Mouse (Mus musculus) left cerebral cortex, postnatal 25 days (tissue): ENCODE data around the gene Retreg2. TPM values are rescaled to one million over a fixed set of nuclear protein-coding genes. Genes with fewer than 3 reads are reported as not detected.

Experiments used
- DNase-seq, 2 experiments: peaks; one replicate each; pipeline ENCODE4 v3.0.0; 2022; ENCODE audit warnings: low spot score in 2 of 2, mixed read lengths in 1 of 2
- intact Hi-C: fragments of 180-260 bp; cut with DNase I; formaldehyde crosslinking; loops from one replicate; pipeline ENCODE4 v1.15.1; 2025
- total RNA-seq, 2 experiments: library from RNA; stranded (reverse); gene quantifications; 2 replicates each; pipeline ENCODE4 v1.2.3; 2021

Retreg2 gene
- total RNA-seq: 100 to 1,000 TPM; 190 to 200 TPM

- intact Hi-C loops: loop anchor here (2.0 kb wide), 1 partner anchor 26 kb away; the partner anchor contains the start of gene Zfand2b
Measured at GRCm38 (mm10) chr1:75142301-75143261, at the start of gene Retreg2, which contains the start of gene Cnppd1. Gene Retreg2, plus strand, starts transcription at chr1:75142778. Gene Cnppd1, minus strand, starts transcription at chr1:75142711.

GRCm38 (mm10) chr1:75122211-75122610 is 20.4 kb upstream of the Retreg2 start:
- intact Hi-C loops: no loop called here
- no peak for DNase-seq

More at GRCm38 (mm10) chr1:75142301-75143261, at the start of gene Retreg2, which contains the start of gene Cnppd1:
- DNase-seq: peak; percentile 96 to 97

- DNase-seq: peak; percentile 90 to 91
Measured at GRCm38 (mm10) chr1:75124346-75125321, 17.9 kb upstream of the Retreg2 start, which contains the start of gene Nhej1. Gene Nhej1, minus strand, starts transcription at chr1:75125200.

GRCm38 (mm10) chr1:75125418-75125817 is 17.2 kb upstream of the Retreg2 start:
- intact Hi-C loops: no loop called here

More at GRCm38 (mm10) chr1:75124346-75125321, 17.9 kb upstream of the Retreg2 start, which contains the start of gene Nhej1:
- intact Hi-C loops: no loop called here

GRCm38 (mm10) chr1:75128641-75129040 is 13.9 kb upstream of the Retreg2 start:
- intact Hi-C loops: no loop called here
- peak in 1 of 2 experiments; percentile 68 for DNase-seq

More at GRCm38 (mm10) chr1:75125418-75125817, 17.2 kb upstream of the Retreg2 start:
- DNase-seq: no peak

GRCm38 (mm10) chr1:75133421-75134207 is 9.0 kb upstream of the Retreg2 start, which contains the start of gene Slc23a3:
Gene Slc23a3, minus strand, starts transcription at chr1:75133890.
- intact Hi-C loops: no loop called here
- peak in 1 of 2 experiments; percentile 48 for DNase-seq

- intact Hi-C loops: no loop called here
- no peak for DNase-seq
Measured at GRCm38 (mm10) chr1:75136293-75136692, 6.3 kb upstream of the Retreg2 start.

GRCm38 (mm10) chr1:75136730-75137129 is 5.8 kb upstream of the Retreg2 start:
- intact Hi-C loops: no loop called here
- DNase-seq: no peak

GRCm38 (mm10) chr1:75138448-75138847 is 4.1 kb upstream of the Retreg2 start:
- intact Hi-C loops: no loop called here
- DNase-seq: no peak

- intact Hi-C loops: no loop called here
- no peak for DNase-seq
Measured at GRCm38 (mm10) chr1:75140601-75141190, 1.9 kb upstream of the Retreg2 start.

- intact Hi-C loops: loop anchor here (2.0 kb wide), 1 partner anchor 27 kb away; the partner anchor contains the start of gene Zfand2b
- DNase-seq: peak; percentile 61 to 64
Measured at GRCm38 (mm10) chr1:75141486-75142190, 940 bp upstream of the Retreg2 start.

- DNase-seq: no peak
- intact Hi-C loops: no loop called here
Measured at GRCm38 (mm10) chr1:75145589-75145988, 3.0 kb downstream of the Retreg2 start.

GRCm38 (mm10) chr1:75147411-75148135 is 5.0 kb downstream of the Retreg2 start:
- DNase-seq: no peak
- intact Hi-C loops: no loop called here

- DNase-seq: no peak
- intact Hi-C loops: no loop called here
Measured at GRCm38 (mm10) chr1:75148727-75149126, 6.1 kb downstream of the Retreg2 start.

- no peak for DNase-seq
- intact Hi-C loops: no loop called here
Measured at GRCm38 (mm10) chr1:75155837-75156236, 13.3 kb downstream of the Retreg2 start.

- no peak for DNase-seq
- intact Hi-C loops: no loop called here
Measured at GRCm38 (mm10) chr1:75158990-75159389, 16.4 kb downstream of the Retreg2 start.
